Mouse (Mus musculus) forebrain, embryonic 12.5 days (tissue): ENCODE results near the gene Slc4a2. TPM values are rescaled to one million over a fixed set of nuclear protein-coding genes. Genes with fewer than 3 reads are reported as not detected.
"Not testable (repeated sequence)": the region's sequence is repeated elsewhere in the genome, so short reads cannot be mapped to it uniquely, and the experiment has no call there.

ENCODE experiments used
- ATAC-seq: fragments of 200-750 bp; cut with Nextera tagmentation; 2 replicates; pipeline ENCODE4 v1.8.0; 2017; ENCODE audit warnings: moderate TSS enrichment; ENCODE audit not compliant: low FRiP score
- H3K27ac ChIP-seq: fragments of 300-500 bp; sonication (generic); 2 replicates; pipeline ENCODE4 v1.5.1; 2016; ENCODE audit warnings: mild to moderate bottlenecking
- H3K27me3 ChIP-seq: fragments of 300-500 bp; sonication (generic); 2 replicates; pipeline ENCODE4 v1.6.1; 2016; ENCODE audit warnings: mild to moderate bottlenecking
- H3K36me3 ChIP-seq: fragments of 300-500 bp; sonication (generic); replicated peaks from 2 replicates; pipeline ENCODE4 v1.6.1; 2016; ENCODE audit warnings: mild to moderate bottlenecking
- H3K4me1 ChIP-seq: fragments of 300-500 bp; sonication (generic); 2 replicates; pipeline ENCODE4 v1.6.1; 2016
- H3K4me2 ChIP-seq: fragments of 300-500 bp; sonication (generic); 2 replicates; pipeline ENCODE4 v1.6.1; 2016; ENCODE audit warnings: mild to moderate bottlenecking, moderate library complexity
- H3K4me3 ChIP-seq: fragments of 300-500 bp; sonication (generic); replicated peaks from 2 replicates; pipeline ENCODE4 v1.5.1; 2016; ENCODE audit warnings: mild to moderate bottlenecking
- H3K9ac ChIP-seq: fragments of 300-500 bp; sonication (generic); 2 replicates; pipeline ENCODE4 v1.6.1; 2016; ENCODE audit warnings: mild to moderate bottlenecking
- H3K9me3 ChIP-seq: fragments of 300-500 bp; sonication (generic); 2 replicates; pipeline ENCODE4 v1.6.1; 2016
- WGBS: fragments of 180-500 bp; shearing (Covaris S2); methylation state at CpG from one replicate; pipeline ENCODE4 v1.1.7; 2016; 5-methylcytosine and 5-hydroxymethylcytosine counted together
- polyA plus RNA-seq: library from polyadenylated mRNA; unstranded; fragments of >200 nt; fragmentation: Nextera tagmentation; extraction: Ambion mirVana; gene quantifications from 2 replicates; pipeline ENCODE4 v1.2.1, GENCODE M21; 2016

The Slc4a2 gene
- polyA plus RNA-seq, 1 experiment from 2014 or later, result 28.9 TPM

DNA sequence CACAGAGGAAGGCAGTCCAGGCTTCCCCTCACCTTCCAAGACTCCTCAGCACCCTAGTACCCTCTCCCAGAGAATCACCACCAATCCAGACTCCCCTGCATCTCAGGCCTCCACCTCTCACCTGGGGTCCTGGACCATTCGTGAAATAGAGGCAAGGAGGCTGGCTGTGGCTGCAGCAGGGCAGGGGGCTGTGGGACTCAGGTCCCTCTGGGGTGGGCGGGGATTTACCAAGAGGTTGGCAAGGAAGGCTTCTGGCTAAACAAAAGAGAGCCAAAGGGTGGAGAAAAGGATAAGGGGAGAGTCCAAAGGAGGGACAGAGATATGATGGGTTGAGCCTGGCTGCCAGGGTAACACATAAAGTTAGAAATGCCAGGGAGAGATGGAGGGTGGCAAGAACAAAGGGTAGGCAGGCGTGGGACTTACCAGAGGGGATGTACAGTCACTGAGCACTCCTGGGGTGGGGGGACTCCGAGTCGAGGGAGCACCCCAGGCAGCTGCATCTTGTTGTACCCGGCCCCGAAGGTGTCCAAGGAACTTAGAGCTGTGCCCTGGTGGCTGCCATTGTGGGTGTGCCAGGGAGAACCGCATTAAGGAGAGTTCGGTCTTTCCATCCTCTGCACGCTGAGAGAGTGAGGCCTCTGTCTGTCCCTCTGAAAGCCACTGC lies 37.6 kb upstream of the Slc4a2 start:
- 82% methylated on average over 10 of the region's 10 CpGs for WGBS

GRCm38 (mm10) chr5:24387264-24388241 lies 36.1 kb upstream of the Slc4a2 start:
- Histone ChIP-seq H3K27ac (0 out of 2 replicates have a peak overlapping the region, but pooled peaks have one; percentile 25), H3K4me3 (peak overlapping the region; percentile 46), H3K9me3 (no peaks in the 10 kb centered on the region), H3K9ac (peak overlapping the region; percentile 54), H3K4me1 (peaks cover 30% of the 10 kb centered on the region), H3K4me2 (peak overlapping the region; percentile 94), H3K36me3 (no peaks in the 10 kb centered on the region), H3K27me3 (peaks cover 70% of the 10 kb centered on the region)
- peak; percentile 51; the same call in 1 of the 2 replicates for ATAC-seq
- under 1% methylated on average over 70 of the region's 73 CpGs for WGBS

More for the DNA sequence above, 37.6 kb upstream of the Slc4a2 start:
- Histone ChIP-seq H3K4me2 (no peak overlapping the region), H3K36me3 (no peaks in the 10 kb centered on the region), H3K27me3 (peaks cover 65% of the 10 kb centered on the region), H3K27ac (no peak overlapping the region), H3K4me3 (no peak overlapping the region), H3K9ac (no peak overlapping the region), H3K4me1 (peaks cover 30% of the 10 kb centered on the region), H3K9me3 (no peaks in the 10 kb centered on the region)
- ATAC-seq, result no peak

GRCm38 (mm10) chr5:24388246-24388915 lies 35.3 kb upstream of the Slc4a2 start:
- Histone ChIP-seq H3K9me3 (no peaks in the 10 kb centered on the region), H3K9ac (peak overlapping the region; percentile 54), H3K4me3 (peak overlapping the region; percentile 46), H3K4me1 (peaks cover 25% of the 10 kb centered on the region), H3K4me2 (peak overlapping the region; percentile 94), H3K36me3 (no peaks in the 10 kb centered on the region), H3K27me3 (peaks cover 70% of the 10 kb centered on the region), H3K27ac (no peak overlapping the region)
- ATAC-seq, result no peak
- 21% methylated on average over 26 of the region's 26 CpGs for WGBS

DNA sequence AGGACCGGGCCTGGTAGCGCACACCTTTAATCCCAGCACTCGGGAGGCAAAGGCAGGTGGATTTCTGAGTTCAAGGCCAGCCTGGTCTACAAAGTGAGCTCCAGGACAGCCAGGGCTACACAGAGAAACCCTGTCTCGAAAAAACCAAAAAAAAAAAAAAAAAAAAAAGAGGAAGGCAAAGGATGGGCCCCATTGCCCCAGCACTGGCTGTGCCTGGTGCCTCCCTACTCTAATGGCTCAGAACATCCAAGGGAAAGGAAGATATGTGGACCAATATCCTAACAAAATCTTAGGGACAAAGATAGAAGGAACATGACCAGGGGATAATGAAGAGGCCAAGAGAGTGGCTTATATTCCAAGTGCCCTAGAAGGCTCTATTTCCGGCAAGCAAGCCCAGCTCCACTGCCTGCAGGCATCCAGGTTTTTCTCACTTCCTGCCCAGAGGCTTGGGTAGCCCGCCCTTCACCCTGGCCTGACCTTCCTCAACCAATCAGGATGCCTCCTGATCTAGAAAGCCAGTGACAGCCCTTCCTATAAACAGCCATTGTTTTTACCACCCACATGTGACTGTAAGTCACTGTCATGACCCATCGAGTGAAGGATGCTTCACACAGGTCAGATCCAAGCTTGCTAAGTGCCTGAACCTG lies 34.5 kb upstream of the Slc4a2 start:
- no peaks in the 10 kb centered on the region for H3K36me3 ChIP-seq
- H3K9ac ChIP-seq, result no peak overlapping the region
- no peak overlapping the region for H3K4me3 ChIP-seq
- no peak for ATAC-seq
- H3K9me3 ChIP-seq, result no peaks in the 10 kb centered on the region
- H3K27ac ChIP-seq, result no peak overlapping the region
- H3K4me2 ChIP-seq, result no peak overlapping the region
- peaks cover 25% of the 10 kb centered on the region for H3K4me1 ChIP-seq
- peaks cover 70% of the 10 kb centered on the region for H3K27me3 ChIP-seq
- WGBS, result 59% methylated on average over 7 of the region's 7 CpGs

DNA sequence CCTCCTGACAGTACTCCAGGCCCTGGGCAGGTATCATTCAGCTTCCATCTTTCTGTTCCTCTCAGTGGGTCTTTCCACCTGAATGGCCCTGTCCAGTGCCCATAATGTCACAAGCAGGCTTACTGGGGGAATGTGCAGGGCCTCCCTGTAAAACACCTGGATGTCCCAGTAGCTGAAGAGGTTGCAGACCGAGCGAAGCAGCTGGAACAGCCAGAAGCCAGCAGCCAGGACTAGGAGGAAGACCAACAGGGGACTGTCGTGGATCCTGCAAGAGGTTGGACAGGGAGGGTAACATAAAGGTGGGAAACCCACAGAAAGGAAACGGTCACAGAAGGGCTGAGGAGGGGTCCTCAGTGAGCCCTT lies 34.0 kb upstream of the Slc4a2 start:
- no peak overlapping the region for H3K4me3 ChIP-seq
- H3K36me3 ChIP-seq, result no peaks in the 10 kb centered on the region
- no peak for ATAC-seq
- H3K27ac ChIP-seq, result no peak overlapping the region
- no peaks in the 10 kb centered on the region for H3K9me3 ChIP-seq
- peaks cover 26% of the 10 kb centered on the region for H3K4me1 ChIP-seq
- peaks cover 67% of the 10 kb centered on the region for H3K27me3 ChIP-seq
- H3K9ac ChIP-seq, result no peak overlapping the region
- 83% methylated on average over 4 of the region's 4 CpGs for WGBS
- no peak overlapping the region for H3K4me2 ChIP-seq

- Histone ChIP-seq H3K4me1 (peaks cover 28% of the 10 kb centered on the region), H3K27me3 (peaks cover 44% of the 10 kb centered on the region), H3K4me3 (no peak within 1 kb of the TSS), H3K36me3 (no peaks in the 10 kb centered on the region), H3K27ac (no peak within 1 kb of the TSS), H3K9ac (no peak within 1 kb of the TSS), H3K4me2 (no peak within 1 kb of the TSS), H3K9me3 (no peaks in the 10 kb centered on the region)
- 86% methylated on average over 7 of the region's 7 CpGs for WGBS
- ATAC-seq, result no peak
Observed at GRCm38 (mm10) chr5:24391864-24392263, 31.8 kb upstream of the Slc4a2 start, which contains the start of gene Atg9b. Gene Atg9b, minus strand, starts transcription at chr5:24392143.

DNA sequence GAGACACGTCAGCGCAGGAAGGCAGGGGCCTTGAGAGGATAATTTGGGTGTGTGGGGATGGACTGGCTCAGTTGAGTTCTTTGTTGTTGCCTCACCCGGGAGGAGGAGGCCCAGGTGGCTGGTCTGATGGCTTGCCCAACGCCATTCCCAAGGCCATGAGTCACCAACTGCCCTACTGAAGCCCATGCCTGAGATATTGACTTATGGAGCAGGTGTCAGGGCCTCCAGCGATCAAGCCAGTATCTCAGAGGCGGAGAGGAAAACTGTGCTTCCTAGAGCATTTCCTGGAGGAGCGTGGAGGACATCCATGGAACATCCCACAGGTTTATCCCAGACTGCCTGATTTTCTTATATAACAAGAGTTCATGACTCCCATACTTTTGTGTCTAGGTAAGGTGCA lies 30.9 kb upstream of the Slc4a2 start:
- Histone ChIP-seq H3K4me2 (no peak overlapping the region), H3K4me1 (peaks cover 19% of the 10 kb centered on the region), H3K27ac (no peak overlapping the region), H3K27me3 (peaks cover 36% of the 10 kb centered on the region), H3K36me3 (no peaks in the 10 kb centered on the region), H3K4me3 (no peak overlapping the region), H3K9me3 (no peaks in the 10 kb centered on the region), H3K9ac (no peak overlapping the region)
- WGBS, result 80% methylated on average over 7 of the region's 7 CpGs
- no peak for ATAC-seq

- Histone ChIP-seq H3K4me1 (peaks cover 12% of the 10 kb centered on the region), H3K9me3 (no peaks in the 10 kb centered on the region), H3K4me3 (peak within 1 kb of the TSS; percentile 58), H3K9ac (peak within 1 kb of the TSS; percentile 55), H3K4me2 (peak within 1 kb of the TSS; percentile 58), H3K27me3 (peaks cover 28% of the 10 kb centered on the region), H3K36me3 (no peaks in the 10 kb centered on the region), H3K27ac (peak within 1 kb of the TSS; percentile 77)
- ATAC-seq, result no peak
- 19% methylated on average over 7 of the region's 7 CpGs for WGBS
Observed at GRCm38 (mm10) chr5:24393392-24393997, 30.1 kb upstream of the Slc4a2 start, which contains the start of gene Abcb8. Gene Abcb8, plus strand, starts transcription at chr5:24393663.

DNA sequence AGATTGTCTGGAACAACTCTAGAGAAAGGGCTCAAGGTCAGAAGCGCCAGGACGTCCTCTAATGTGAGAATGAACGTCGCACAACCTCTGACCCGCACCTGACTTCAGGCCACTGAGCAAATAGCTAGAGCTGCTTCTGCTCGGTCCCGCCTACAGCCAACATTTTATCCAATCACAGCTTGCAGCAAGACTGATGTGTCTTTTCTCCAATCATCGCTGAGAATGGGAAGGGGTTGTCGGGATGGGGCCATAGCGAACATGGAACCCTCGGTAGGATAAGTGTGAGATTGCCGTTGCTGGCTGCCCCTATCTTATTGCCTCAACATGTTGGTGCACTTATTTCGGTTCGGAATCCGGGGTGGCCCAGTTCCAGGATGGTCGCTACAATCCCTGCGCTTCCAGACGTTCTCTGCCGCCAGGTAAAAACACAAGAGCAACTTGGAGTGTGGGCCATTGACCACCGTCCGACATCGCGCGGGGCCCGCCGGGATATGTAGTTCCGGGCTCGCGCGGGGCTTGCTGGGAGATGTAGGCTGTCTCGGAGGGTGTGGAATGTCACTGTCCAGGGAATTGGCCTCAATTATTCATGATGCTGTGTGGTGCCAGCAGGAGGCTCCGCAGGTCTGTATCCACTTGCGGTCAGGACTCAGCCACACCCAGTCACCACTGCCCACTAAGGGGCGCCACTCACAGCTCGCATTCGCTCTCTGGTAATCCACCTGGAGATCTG lies 29.3 kb upstream of the Slc4a2 start:
- no peaks in the 10 kb centered on the region for H3K36me3 ChIP-seq
- H3K27ac ChIP-seq, result peak overlapping the region; percentile 77
- peak overlapping the region; percentile 58 for H3K4me2 ChIP-seq
- no peaks in the 10 kb centered on the region for H3K9me3 ChIP-seq
- peaks cover 21% of the 10 kb centered on the region for H3K27me3 ChIP-seq
- peaks cover 12% of the 10 kb centered on the region for H3K4me1 ChIP-seq
- H3K4me3 ChIP-seq, result peak overlapping the region; percentile 58
- 2% methylated on average over 36 of the region's 36 CpGs for WGBS
- H3K9ac ChIP-seq, result peak overlapping the region; percentile 55
- peak; percentile 97 for ATAC-seq

- H3K9me3 ChIP-seq, H3K9ac ChIP-seq, H3K27me3 ChIP-seq, H3K4me2 ChIP-seq, H3K27ac ChIP-seq, H3K4me3 ChIP-seq, ATAC-seq: not testable (repeated sequence)
- peaks cover 12% of the 10 kb centered on the region for H3K4me1 ChIP-seq
- H3K36me3 ChIP-seq, result peaks cover 14% of the 10 kb centered on the region
- 96% methylated on average over 6 of the region's 6 CpGs for WGBS
Observed at GRCm38 (mm10) chr5:24396254-24396653, 27.4 kb upstream of the Slc4a2 start.

- Histone ChIP-seq H3K4me3 (no peak overlapping the region), H3K27ac (no peak overlapping the region), H3K4me2 (no peak overlapping the region), H3K4me1 (peaks cover 5% of the 10 kb centered on the region; the same call in 1 of the 2 replicates), H3K9ac (no peak overlapping the region), H3K9me3 (no peaks in the 10 kb centered on the region), H3K36me3 (peaks cover 37% of the 10 kb centered on the region), H3K27me3 (no peaks in the 10 kb centered on the region)
- no peak for ATAC-seq
- 89% methylated on average over 10 of the region's 10 CpGs for WGBS
Observed at GRCm38 (mm10) chr5:24399686-24400085, 24.0 kb upstream of the Slc4a2 start.
